ENCODE assay signal across 28 mouse cellular contexts in genomic region chr9:66883500-66883899, GRCm38 (mm10). TPM values are rescaled to one million over a fixed set of nuclear protein-coding genes. Genes with fewer than 3 reads are reported as not detected.
DNase-seq lines count a peak whose midpoint lies in the region; ATAC-seq and TF ChIP-seq lines count a peak whose summit lies in the region.
"Had no signal": no experiment of that assay in that cellular context is flagged by ENCODE, and none has a peak within 500 bp of the region (broad histone marks: within the 10 kb centered on the region; RNA-seq: fewer than 3 reads in every experiment).

No protein-coding gene starts in this region.

- peak; percentile 69 for DNase-seq in 416B (ENCODE audit: low read depth)
- DNase-seq in CD4-positive helper T cell, adult 2 months (ENCODE audit: low read depth, low spot score): peak; percentile 85
- no peak for DNase-seq in cerebellum, adult 9-10 months
- DNase-seq in left cerebral cortex, postnatal 36 days (ENCODE audit: low spot score in 2 of 2): no peak
- no peak for DNase-seq in cerebellum, postnatal 10 days
- DNase-seq: adrenal gland, adult 8-10 months; cerebellum, adult 2 months; forebrain, postnatal 0 days; kidney, adult 11 months; kidney, postnatal 36 days; layer of hippocampus, postnatal 36 days; lung, postnatal 4 days; right cerebral cortex, adult 18-20 months had no signal

- no peak overlapping the region for H3K9ac ChIP-seq in midbrain, embryonic 13.5 days (replicated peaks)
- H3K9ac ChIP-seq: forebrain, postnatal 0 days; kidney, embryonic 15.5 days; limb, embryonic 12.5 days; liver, embryonic 14.5 days; lung, embryonic 15.5 days; midbrain, embryonic 15.5 days; neural tube, embryonic 15.5 days had no signal

- TF ChIP-seq CTCF in bone marrow macrophage, adult 2 months (IDR thresholded peaks at IDR 0.05; ENCODE audit: low read depth, low read length): no peak

- peaks cover 75% of the 10 kb centered on the region for H3K4me1 ChIP-seq in bone marrow macrophage, adult 2 months (ENCODE audit: control insufficient read depth, insufficient read depth, low read length)
- H3K4me1 ChIP-seq in midbrain, embryonic 13.5 days (replicated peaks): peaks cover 24% of the 10 kb centered on the region

- H3K27ac ChIP-seq in bone marrow macrophage, adult 2 months (ENCODE audit: insufficient read depth, low read depth, low read length): peak overlapping the region; percentile 89
- no peak overlapping the region for H3K27ac ChIP-seq in midbrain, embryonic 13.5 days
- H3K27ac ChIP-seq: heart, embryonic 10.5 days; hindbrain, postnatal 0 days; kidney, embryonic 15.5 days; limb, embryonic 12.5 days; liver, embryonic 14.5 days; lung, embryonic 15.5 days; midbrain, embryonic 15.5 days; neural tube, embryonic 15.5 days had no signal

- WGBS in midbrain, embryonic 13.5 days: 93% methylated on average over 5 of the region's 5 CpGs

- H3K36me3 ChIP-seq in midbrain, embryonic 13.5 days: no peaks in the 10 kb centered on the region
- H3K36me3 ChIP-seq: kidney, embryonic 15.5 days; limb, embryonic 12.5 days; lung, embryonic 15.5 days; midbrain, embryonic 15.5 days; neural tube, embryonic 15.5 days had no signal

- peak; percentile 28 for ATAC-seq in megakaryocyte, adult 5-6 weeks (ENCODE audit: poor library complexity, severe bottlenecking)
- no peak for ATAC-seq in midbrain, embryonic 13.5 days
- ATAC-seq: forebrain, postnatal 0 days; hindbrain, postnatal 0 days; midbrain, embryonic 15.5 days; Patski had no signal

- no peaks in the 10 kb centered on the region for H3K27me3 ChIP-seq in midbrain, embryonic 13.5 days
- H3K27me3 ChIP-seq: CH12.LX; kidney, embryonic 15.5 days; limb, embryonic 12.5 days; lung, embryonic 15.5 days; midbrain, embryonic 15.5 days; neural tube, embryonic 15.5 days; Patski had no signal

- no peak overlapping the region for H3K4me3 ChIP-seq in bone marrow macrophage, adult 2 months (ENCODE audit: insufficient read depth, low read length)
- H3K4me3 ChIP-seq in midbrain, embryonic 13.5 days (replicated peaks): no peak overlapping the region
- H3K4me3 ChIP-seq: heart, embryonic 10.5 days; kidney, embryonic 15.5 days; limb, embryonic 12.5 days; lung, embryonic 15.5 days; midbrain, embryonic 15.5 days; myocyte; neural tube, embryonic 15.5 days had no signal

- intact Hi-C loops in left cerebral cortex, postnatal 36 days (cut with DNase I): no loop called here

- no peak overlapping the region for H3K4me2 ChIP-seq in midbrain, embryonic 13.5 days (replicated peaks)
- H3K4me2 ChIP-seq: kidney, embryonic 15.5 days; limb, embryonic 12.5 days; lung, embryonic 15.5 days; midbrain, embryonic 15.5 days; neural tube, embryonic 15.5 days had no signal

- no peaks in the 10 kb centered on the region for H3K9me3 ChIP-seq in midbrain, embryonic 13.5 days
- H3K9me3 ChIP-seq: G1E; heart, embryonic 10.5 days; kidney, embryonic 15.5 days; limb, embryonic 12.5 days; lung, embryonic 15.5 days; midbrain, embryonic 15.5 days; neural tube, embryonic 15.5 days had no signal

- TF ChIP-seq POLR2A in bone marrow macrophage, adult 2 months (IDR thresholded peaks at IDR 0.05; ENCODE audit: borderline replicate concordance, low read depth, low read length): no peak

RNA-seq across cellular contexts. Expression of gene Rab8b, which starts 36.0 kb away (rescaled TPM):
- 160 and 169 TPM in 2 replicates for polyA plus RNA-seq in bone marrow macrophage, adult 2 months (2012; ENCODE audit: insufficient read depth, insufficient read length, missing spikeins)
- 78.2 and 82.1 TPM in 2 replicates for total RNA-seq in megakaryocyte, adult 5-6 weeks (2015)
- 141 and 154 TPM in 2 replicates for total RNA-seq in megakaryocyte, adult 5-6 weeks (2017)
- 31.1 and 32.4 TPM in 2 replicates for polyA plus RNA-seq in midbrain, embryonic 13.5 days (2015; fragmentation: Nextera tagmentation; extraction: Ambion mirVana)
- 10 to 100 TPM; 25.2 to 31.7 TPM for total RNA-seq in left cerebral cortex, postnatal 36 days (2021)

RNA-seq across cellular contexts. Expression of gene Aph1c, which starts 49.0 kb away (rescaled TPM):
- polyA plus RNA-seq in bone marrow macrophage, adult 2 months (2012; ENCODE audit: insufficient read depth, insufficient read length, missing spikeins): 93.9 and 111 TPM in 2 replicates
- 25.0 and 31.4 TPM in 2 replicates for total RNA-seq in megakaryocyte, adult 5-6 weeks (2015)
- total RNA-seq in megakaryocyte, adult 5-6 weeks (2017): 8.4 and 9.6 TPM in 2 replicates
- polyA plus RNA-seq in midbrain, embryonic 13.5 days (2015; fragmentation: Nextera tagmentation; extraction: Ambion mirVana): 2.1 and 2.8 TPM in 2 replicates
- total RNA-seq in left cerebral cortex, postnatal 36 days (2021): 1 to 10 TPM; 5.7 to 7.2 TPM
- polyA plus RNA-seq: G1E had no signal

Comparison
In these comparisons a context has a peak if more than half of its experiments do, and no peak if none do; other contexts are left out.
1. DNase-seq: peak in 416B (single experiment) and CD4-positive helper T cell, adult 2 months (single experiment); none in cerebellum, adult 9-10 months (single experiment), left cerebral cortex, postnatal 36 days (0 of 2) and cerebellum, postnatal 10 days (0 of 2).